Mouse (Mus musculus) spleen, postnatal 36 days (tissue): ENCODE measurements around the gene Dph3.
A peak's percentile ranks its signal among the peaks of the same experiment; 100 is the strongest.

ENCODE experiments used
- DNase-seq, 2 experiments: peaks; one replicate each; pipeline ENCODE4 v3.0.0; 2022; ENCODE audit warnings: low spot score in 2 of 2, mixed read lengths in 1 of 2

Gene Dph3

GRCm38 (mm10) chr14:32084761-32085485 is 606 bp downstream of the Dph3 start, which contains the start of gene Oxnad1:
Gene Oxnad1 (plus strand): TSS chr14:32085374.
- peak; percentile 87 to 90 for DNase-seq

- no peak for DNase-seq
These were observed 2.1 kb downstream of the Dph3 start for GRCm38 (mm10) chr14:32083466-32083865.

DNA sequence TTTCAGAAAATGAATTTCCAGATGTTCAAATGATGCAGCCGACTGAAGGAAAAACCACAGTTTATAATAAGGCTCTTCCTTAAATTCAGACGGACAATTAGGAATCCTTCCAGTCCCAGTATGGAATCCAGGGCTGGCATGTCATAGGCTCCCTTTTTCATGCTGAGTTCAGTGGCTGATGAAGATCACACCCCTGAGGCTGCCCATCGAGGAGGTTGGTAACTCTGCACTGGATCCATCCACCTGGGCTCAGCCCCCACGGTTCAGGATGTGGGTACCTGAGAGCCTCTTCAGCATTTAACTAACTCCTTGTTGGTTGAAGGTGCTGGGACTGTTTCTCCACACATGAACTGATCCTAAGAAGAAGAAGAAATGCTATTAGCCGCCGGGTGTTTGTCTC is 2.6 kb downstream of the Dph3 start:
- no peak for DNase-seq

DNA sequence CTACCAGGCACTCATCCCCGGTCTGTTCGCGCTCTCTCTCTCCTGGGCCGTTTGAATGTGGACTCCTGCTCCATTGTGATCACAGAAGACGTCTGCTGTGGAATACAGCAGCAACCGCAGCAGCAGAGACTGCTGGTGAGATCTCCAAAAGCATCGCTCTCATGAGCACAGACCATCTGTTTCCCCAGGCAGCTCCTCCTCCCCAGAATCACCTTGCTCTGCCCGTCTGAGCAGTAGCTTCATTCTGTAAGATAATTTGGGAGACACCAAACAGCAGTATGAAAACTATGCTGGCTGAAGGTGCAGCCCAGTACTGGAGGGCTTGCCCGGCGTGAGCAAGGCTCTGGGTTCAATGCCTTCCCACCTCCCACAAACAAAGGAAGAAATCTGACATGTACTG is 4.5 kb downstream of the Dph3 start:
- no peak for DNase-seq

- DNase-seq: peak; percentile 26 to 28
These were observed 8.5 kb downstream of the Dph3 start for GRCm38 (mm10) chr14:32076896-32077575.

DNA sequence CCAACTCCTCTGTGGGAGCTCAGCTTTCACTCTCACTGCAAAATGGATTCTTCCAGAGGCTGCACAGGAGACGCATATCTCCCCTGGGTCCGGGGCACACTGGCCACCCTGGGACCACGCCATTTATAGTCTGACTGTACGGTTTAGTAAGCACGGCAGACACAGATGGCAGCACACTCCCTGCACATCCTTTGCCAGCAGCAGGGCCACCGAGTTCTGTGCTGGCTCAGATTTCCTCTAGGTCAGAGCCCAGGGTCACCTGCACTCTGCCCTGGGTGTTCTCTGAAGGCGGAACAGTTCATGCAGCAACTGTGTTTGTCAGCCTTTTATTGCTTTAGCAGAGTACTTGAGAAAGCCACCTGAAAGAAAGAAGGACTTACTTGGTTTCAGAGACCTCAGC is 11.6 kb downstream of the Dph3 start:
- DNase-seq: no peak

GRCm38 (mm10) chr14:32073211-32073685 is 12.3 kb downstream of the Dph3 start:
- DNase-seq: peak in 1 of 2 experiments; percentile 7

- DNase-seq: no peak
These were observed 12.7 kb downstream of the Dph3 start for GRCm38 (mm10) chr14:32072807-32073206.

- no peak for DNase-seq
These were observed 24.1 kb downstream of the Dph3 start for GRCm38 (mm10) chr14:32061398-32061797.

- no peak for DNase-seq
These were observed 27.9 kb downstream of the Dph3 start for GRCm38 (mm10) chr14:32057664-32058063.

- no peak for DNase-seq
These were observed 28.9 kb downstream of the Dph3 start for GRCm38 (mm10) chr14:32056675-32057074.

GRCm38 (mm10) chr14:32055781-32056180 is 29.7 kb downstream of the Dph3 start:
- DNase-seq: no peak

GRCm38 (mm10) chr14:32054788-32055187 is 30.7 kb downstream of the Dph3 start:
- no peak for DNase-seq

GRCm38 (mm10) chr14:32053895-32054294 is 31.6 kb downstream of the Dph3 start:
- no peak for DNase-seq

GRCm38 (mm10) chr14:32050171-32050570 is 35.4 kb downstream of the Dph3 start:
- DNase-seq: no peak

- DNase-seq: no peak
These were observed 39.2 kb downstream of the Dph3 start for GRCm38 (mm10) chr14:32046357-32046756.

DNA sequence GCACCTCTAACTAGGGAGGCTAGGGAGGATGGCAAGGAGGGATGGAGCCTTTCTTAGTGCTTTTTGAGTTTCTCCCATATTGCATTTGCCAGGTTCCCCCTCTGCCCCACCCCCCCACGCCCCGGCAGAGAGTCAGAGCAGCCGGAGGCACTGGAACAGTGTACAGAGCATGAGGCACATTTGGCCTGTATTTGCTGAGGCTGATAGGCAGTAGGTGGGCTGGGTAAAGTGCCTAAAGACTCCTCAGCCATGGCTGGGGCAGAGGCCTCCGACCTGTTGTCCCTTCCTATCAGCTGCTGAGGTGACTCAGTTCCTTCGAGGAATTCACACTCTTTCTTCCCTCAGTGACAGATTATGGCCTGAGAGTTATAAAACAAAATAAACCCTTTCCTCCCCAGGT is 43.4 kb downstream of the Dph3 start:
- no peak for DNase-seq

DNA sequence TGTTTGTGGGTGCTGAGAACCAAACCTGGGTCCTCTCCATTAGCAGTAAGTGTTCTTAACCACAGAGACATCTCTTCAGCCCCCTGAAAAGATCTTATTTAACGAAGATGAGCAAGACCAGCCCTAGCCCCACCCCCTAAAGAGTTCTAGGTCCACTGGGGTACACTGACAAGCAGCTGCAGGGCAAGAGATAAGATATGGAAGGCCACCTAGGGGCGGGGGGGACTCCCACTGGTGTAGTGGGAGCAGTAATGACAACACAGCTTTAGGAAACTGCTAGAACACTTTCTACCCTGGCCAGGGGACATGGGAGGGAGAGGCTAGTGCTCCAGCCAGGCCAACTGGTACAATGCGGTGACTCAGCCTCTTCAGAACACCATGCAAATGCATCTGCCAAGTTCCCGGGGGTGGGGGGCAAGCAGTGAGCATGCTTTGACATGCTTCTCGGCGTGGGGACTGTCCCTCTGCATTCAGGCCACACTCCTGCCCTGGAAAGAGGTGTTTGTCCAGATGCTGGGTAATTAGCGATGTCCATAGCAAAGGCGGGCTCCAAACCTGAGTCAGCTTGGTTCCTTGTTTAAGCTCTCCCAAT is 47.8 kb downstream of the Dph3 start:
- no peak for DNase-seq

GRCm38 (mm10) chr14:32036482-32036881 is 49.0 kb downstream of the Dph3 start:
- DNase-seq: no peak

DNA sequence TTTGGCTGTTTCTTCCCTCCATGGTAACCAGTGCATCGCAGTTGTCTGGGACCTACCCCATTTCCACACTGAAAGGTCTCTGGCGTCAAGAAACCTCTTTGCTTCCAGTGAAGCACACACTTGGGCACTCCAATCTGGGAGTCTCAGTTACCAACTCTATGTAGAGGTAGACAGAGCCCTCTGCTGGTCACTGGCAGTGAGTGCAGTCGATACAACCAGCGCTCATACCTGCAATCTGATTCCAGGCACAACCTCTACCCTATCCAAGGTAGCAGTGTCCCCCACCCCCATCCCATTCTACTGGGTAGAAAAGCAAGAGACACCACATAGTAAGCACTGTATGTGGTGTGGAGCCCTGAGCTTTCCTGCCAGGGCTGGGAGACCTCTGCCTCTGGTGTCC is 53.0 kb downstream of the Dph3 start:
- peak; percentile 10 to 17 for DNase-seq
